Mouse (Mus musculus) cerebellum, postnatal 14 days (tissue): ENCODE data around the gene Gsta3.
A peak's percentile ranks its signal among the peaks of the same experiment; 100 is the strongest.
"Not testable (repeated sequence)": the region's sequence is repeated elsewhere in the genome, so short reads cannot be mapped to it uniquely, and the experiment has no call there.

Source experiments
- DNase-seq, 2 experiments: peaks; one replicate each; pipeline ENCODE4 v3.0.0; 2021; ENCODE audit warnings: mixed read lengths in 2 of 2

Gsta3 gene

DNA sequence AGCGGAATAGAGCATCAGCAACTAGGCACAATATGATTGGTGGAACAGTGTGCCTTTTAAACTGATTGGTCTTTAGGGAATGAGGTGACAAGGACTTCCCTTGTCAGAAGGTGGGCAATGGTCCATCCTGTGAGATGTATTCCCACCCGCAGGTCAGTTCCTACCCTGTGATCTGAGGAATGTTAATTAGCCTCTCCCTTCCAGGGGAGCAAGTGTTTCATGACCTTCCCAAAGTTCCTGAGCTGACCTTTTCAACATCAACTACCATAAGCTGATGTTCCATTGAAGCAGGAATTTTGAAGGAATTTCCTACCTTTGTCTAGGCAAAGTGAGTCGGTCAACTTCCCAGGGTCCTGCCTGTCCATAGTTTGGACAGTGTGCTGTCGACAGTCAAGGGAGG, 13.5 kb downstream of the Gsta3 start:
- no peak for DNase-seq

DNA sequence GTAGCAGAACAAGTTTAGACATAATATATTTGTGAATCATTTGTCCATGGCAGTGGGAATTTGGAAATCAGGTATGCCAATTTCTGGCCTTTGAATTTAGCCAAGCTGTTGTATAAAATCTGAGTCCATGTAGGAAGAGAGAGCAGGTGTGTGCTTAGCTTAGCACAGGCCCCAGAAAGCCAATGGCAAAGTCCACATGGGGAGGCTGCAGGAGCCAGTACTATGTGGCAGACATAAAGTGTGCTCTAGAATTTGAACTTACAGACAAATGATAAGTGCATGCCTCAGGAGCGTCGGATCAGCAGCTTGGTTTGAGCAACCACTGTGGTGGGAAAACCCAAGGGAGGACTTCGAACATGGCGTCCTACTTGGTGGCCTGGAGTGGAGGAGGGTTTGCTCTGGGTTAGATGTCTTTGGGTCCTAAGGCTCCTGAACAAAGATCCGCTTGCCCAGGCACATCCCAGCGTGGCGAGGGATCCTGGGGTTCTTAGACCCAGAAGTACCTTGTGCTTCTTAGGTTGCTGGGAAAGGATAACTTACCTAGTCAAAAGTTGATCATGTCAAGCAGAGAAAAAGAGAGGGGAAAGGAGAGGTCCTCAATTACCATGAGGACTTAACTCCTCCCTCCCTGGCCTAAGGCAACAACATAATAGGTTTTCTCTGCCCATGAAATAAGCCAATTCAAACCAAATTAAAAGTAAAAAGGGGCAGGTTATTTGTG, 15.4 kb downstream of the Gsta3 start:
- DNase-seq, result no peak

DNA sequence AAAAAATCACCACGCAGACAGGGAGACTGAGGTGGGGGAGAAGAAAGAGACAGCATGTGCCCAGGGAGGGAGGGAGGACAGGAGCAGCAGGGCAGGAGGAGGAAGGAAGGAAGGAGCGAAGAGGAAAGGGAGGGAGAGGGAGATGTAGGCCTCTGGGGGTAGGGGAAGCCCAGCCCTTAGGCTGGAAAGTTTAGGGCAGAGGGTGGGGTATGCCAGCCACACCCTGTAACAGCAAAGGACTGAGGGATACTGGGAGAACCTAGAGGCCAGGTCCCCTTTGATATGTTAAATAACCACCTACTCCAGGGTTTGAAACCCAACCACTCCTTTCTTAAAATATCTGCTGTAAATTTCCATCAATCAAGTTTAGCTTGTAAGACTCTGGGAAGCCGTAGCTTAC, 16.0 kb downstream of the Gsta3 start:
- DNase-seq, result no peak

GRCm38 (mm10) chr1:21256871-21257270, 16.5 kb downstream of the Gsta3 start:
- no peak for DNase-seq

- DNase-seq, result not testable (repeated sequence)
Measured at GRCm38 (mm10) chr1:21259981-21260380, 19.6 kb downstream of the Gsta3 start.

- DNase-seq, result no peak
Measured at GRCm38 (mm10) chr1:21262401-21262800, 22.0 kb downstream of the Gsta3 start.

DNA sequence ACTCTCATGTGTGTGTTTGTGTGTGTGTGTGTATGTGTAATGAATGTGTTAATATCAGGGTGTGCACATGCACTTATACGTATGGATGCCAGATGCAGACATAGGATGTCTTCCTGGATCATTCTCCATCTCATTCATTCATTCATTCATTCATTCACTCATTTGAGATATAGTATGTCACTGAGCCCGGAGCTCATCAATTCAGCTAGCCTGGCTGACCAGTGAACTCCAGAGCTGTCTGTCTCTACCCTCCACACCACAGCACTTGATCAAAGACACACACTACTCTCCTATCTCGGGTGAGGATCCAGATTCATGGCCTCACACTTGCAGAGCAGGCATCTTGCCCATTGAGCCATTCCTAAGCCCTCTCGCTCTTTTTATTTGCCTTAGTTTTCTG, 23.6 kb downstream of the Gsta3 start:
- no peak for DNase-seq

- no peak for DNase-seq
Measured at GRCm38 (mm10) chr1:21264747-21265146, 24.4 kb downstream of the Gsta3 start.

- DNase-seq, result no peak
Measured at GRCm38 (mm10) chr1:21266766-21267165, 26.4 kb downstream of the Gsta3 start.

DNA sequence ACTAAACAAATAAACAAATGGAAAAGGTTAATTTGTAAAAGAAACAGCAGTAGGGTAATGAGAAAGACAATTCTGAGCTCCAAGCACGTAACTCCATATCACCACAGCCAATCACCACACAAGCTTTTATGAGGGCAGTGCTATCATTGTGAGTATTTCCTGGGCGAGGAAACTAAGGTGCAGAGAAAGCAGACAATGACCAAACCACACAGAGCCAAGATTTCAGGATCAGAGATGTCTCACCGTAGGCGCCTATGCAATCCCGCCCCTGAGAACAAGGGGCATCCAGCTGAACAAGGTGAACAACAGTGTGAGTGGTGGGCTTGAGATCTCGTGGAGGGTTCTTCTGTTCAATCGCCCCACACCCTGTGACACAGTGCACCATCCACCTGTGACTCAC, 27.1 kb downstream of the Gsta3 start:
- not testable (repeated sequence) for DNase-seq

DNA sequence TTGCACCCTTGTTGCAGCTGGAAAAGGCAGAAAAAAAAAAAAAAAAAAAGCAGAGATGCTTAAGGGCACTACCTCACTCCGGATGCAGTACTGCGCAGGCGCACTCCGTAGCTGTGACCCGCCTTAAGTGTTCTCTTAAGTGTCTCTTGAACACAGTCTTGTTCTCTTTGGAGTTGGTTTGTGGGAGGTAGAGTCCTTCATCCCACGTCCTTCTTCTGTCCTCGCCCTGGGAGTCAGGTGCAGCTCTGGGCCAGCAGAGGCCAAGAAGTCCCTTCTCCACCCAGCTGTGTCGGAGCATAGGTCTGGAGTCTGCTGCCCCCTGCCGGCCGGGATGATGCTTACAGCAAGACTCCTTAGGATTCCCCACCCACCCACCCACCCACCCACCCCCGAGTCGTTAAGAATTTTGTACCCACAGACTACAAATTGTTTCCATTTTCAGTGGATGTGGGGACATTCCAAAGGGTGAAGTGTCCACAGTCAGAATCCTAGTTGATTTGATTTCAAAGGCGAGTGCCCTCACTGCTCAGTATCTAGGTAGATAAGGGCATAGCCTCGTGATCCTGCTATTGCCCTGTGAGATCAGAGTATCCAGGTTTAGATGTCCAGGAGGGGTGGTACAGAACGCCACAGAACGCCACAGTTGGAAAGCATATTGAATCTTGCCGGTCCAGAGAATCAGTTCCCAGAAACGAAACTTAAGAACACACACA, 31.1 kb downstream of the Gsta3 start:
- peak; percentile 73 to 86 for DNase-seq

GRCm38 (mm10) chr1:21272056-21272431, 31.7 kb downstream of the Gsta3 start:
- DNase-seq, result peak; percentile 42 to 46

- no peak for DNase-seq
Measured at GRCm38 (mm10) chr1:21273091-21273490, 32.7 kb downstream of the Gsta3 start.

- no peak for DNase-seq
Measured at GRCm38 (mm10) chr1:21274437-21275040, 34.1 kb downstream of the Gsta3 start.

DNA sequence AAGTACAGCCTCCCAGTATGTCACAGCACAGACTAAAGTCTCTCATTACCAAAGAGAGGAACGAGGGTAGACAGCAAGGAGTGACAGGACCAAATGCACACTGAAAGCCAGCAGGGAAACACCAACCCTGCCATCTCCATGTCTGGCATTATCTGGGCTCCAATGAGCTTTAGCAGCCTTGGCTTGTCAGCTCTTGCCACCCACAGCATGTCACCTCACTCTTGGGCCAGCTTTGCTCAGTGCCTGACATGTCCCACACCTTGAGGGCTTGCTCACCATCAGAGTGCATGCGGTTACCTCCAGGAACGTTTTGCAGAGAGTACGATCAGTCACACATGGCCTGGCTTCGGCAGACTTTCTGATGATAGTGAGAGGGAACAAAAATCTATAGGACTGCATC, 35.0 kb downstream of the Gsta3 start:
- peak; percentile 34 to 50 for DNase-seq

DNA sequence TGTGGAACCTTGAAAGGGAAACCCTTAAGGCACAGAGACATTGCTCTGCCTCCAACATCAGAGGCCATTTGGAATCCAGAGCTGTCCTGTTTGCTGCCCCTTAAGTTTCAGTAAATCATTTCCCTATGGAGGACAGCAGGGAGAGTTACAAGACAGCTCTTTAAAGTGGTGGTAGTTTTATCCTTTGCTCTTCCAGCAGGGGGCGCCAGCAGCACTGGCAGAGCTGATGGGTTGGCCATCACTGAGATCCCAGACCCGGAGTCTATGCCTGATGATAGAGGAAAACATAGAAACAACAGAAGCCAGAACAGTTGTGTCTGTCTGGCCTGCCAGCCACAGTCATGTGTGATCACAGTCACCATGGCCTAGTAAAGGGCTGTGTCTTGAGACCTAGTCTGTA, 35.8 kb downstream of the Gsta3 start:
- DNase-seq, result not testable (repeated sequence)

GRCm38 (mm10) chr1:21280306-21280705, 39.9 kb downstream of the Gsta3 start:
- no peak for DNase-seq

GRCm38 (mm10) chr1:21284644-21285043, 44.3 kb downstream of the Gsta3 start:
- not testable (repeated sequence) for DNase-seq

DNA sequence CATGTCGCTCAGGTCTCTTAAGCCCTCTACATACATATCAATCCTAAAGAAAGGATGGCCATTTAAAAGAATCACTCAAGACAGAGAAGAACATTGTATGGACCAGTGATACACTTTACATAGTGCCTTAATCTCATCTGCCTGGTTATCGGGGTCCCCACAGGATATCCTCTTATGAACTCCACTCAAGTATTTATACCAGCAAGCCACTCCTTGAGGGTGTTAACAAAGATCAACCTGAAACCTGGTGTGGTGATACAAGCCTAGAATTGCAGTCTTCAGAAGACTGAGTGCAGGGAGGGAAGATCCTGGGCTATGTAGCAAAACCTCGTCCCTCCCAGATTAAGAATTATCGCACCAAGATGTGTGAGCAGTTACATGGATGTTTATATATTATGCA, 51.0 kb downstream of the Gsta3 start:
- no peak for DNase-seq

GRCm38 (mm10) chr1:21292590-21292989, 52.2 kb downstream of the Gsta3 start:
- DNase-seq, result no peak

- DNase-seq, result no peak
Measured at GRCm38 (mm10) chr1:21296169-21296568, 55.8 kb downstream of the Gsta3 start.

DNA sequence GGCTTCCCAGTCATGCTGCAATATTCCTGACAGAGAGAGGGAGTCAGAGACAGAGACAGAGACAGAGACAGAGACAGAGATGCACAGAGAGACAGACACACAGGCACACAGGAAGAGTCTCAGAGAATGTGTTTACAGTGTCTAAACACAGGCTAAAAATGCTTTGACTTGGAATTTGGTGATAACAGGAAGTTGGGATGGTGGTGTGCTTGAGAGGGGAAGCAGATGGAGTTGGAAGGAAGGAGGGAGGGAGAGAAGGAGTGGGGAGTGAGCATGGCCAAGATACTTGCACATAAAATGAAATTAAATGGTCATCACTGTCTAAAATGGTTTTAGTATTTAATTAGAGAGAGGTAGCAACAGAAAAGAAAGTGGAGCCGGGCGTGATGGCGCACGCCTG, 57.7 kb downstream of the Gsta3 start:
- no peak for DNase-seq

- no peak for DNase-seq
Measured at GRCm38 (mm10) chr1:21299826-21300225, 59.4 kb downstream of the Gsta3 start.

DNA sequence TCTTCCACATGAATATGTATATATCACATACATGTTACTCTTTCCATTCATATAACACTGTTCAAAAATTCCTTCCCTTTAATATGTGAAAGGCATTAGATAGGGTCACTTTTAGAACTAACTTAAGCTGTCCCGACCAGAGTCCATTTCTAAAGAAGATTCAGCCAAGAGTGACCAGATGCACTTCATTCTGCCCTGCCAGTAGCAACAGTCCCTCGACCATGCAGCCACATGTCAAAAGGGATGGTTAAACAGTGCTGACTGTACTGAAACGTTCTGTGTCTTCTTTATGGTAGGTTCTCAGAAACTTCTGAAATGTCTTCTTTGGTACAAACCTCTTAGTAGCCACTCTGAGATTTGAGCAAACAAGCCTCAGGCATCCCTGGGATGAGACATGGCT, 61.3 kb downstream of the Gsta3 start:
- DNase-seq, result no peak
